Mouse (Mus musculus): ENCODE measurements at regions not wholly inside any gene's neighbourhood (a gene's known extent, or its start where the extent isn't known, plus 50 kb on each side); places are given as distances from the start of the nearest gene placed in this dataset.

GRCm38 (mm10) chr2:171670945-171671547, 372.2 kb downstream of the Cbln4 start:
- no peak for DNase-seq

- DNase-seq, result no peak
These were observed 374.2 kb downstream of the Cbln4 start for GRCm38 (mm10) chr2:171668791-171669645.

GRCm38 (mm10) chr2:171662571-171662970, 380.7 kb downstream of the Cbln4 start:
- no peak for DNase-seq

GRCm38 (mm10) chr2:171661896-171662511, 381.3 kb downstream of the Cbln4 start:
- DNase-seq, result no peak

- DNase-seq, result no peak
These were observed 386.1 kb downstream of the Cbln4 start for GRCm38 (mm10) chr2:171657125-171657524.

- DNase-seq, result no peak
These were observed 401.5 kb downstream of the Cbln4 start for GRCm38 (mm10) chr2:171641730-171642129.

GRCm38 (mm10) chr2:171640478-171640877, 402.8 kb downstream of the Cbln4 start:
- no peak for DNase-seq

- DNase-seq, result no peak
These were observed 404.3 kb downstream of the Cbln4 start for GRCm38 (mm10) chr2:171638931-171639330.

GRCm38 (mm10) chr2:171636837-171637236, 406.4 kb downstream of the Cbln4 start:
- peak; percentile 30 for DNase-seq

GRCm38 (mm10) chr2:171633355-171634097, 409.7 kb downstream of the Cbln4 start:
- peak; percentile 55 for DNase-seq

- DNase-seq, result no peak
These were observed 413.1 kb downstream of the Cbln4 start for GRCm38 (mm10) chr2:171630101-171630715.

GRCm38 (mm10) chr2:171628182-171628850, 414.9 kb downstream of the Cbln4 start:
- DNase-seq, result no peak

- DNase-seq, result no peak
These were observed 422.6 kb downstream of the Cbln4 start for GRCm38 (mm10) chr2:171620668-171621067.

GRCm38 (mm10) chr2:171620253-171620652, 423.0 kb downstream of the Cbln4 start:
- DNase-seq, result no peak

GRCm38 (mm10) chr2:171618771-171619170, 424.5 kb downstream of the Cbln4 start:
- DNase-seq, result no peak

GRCm38 (mm10) chr2:171618333-171618732, 424.9 kb downstream of the Cbln4 start:
- DNase-seq, result no peak

- DNase-seq, result no peak
These were observed 427.8 kb downstream of the Cbln4 start for GRCm38 (mm10) chr2:171615462-171615861.

GRCm38 (mm10) chr2:171605064-171605463, 438.2 kb downstream of the Cbln4 start:
- no peak for DNase-seq

- DNase-seq, result no peak
These were observed 448.0 kb downstream of the Cbln4 start for GRCm38 (mm10) chr2:171595240-171595639.

GRCm38 (mm10) chr2:171593884-171594283, 449.4 kb downstream of the Cbln4 start:
- DNase-seq, result peak; percentile 34

GRCm38 (mm10) chr2:171592315-171592714, 451.0 kb downstream of the Cbln4 start:
- DNase-seq, result no peak

- DNase-seq, result peak; percentile 47
These were observed 455.1 kb downstream of the Cbln4 start for GRCm38 (mm10) chr2:171588158-171588557.
